Mouse (Mus musculus): ENCODE measurements at regions not wholly inside any gene's neighbourhood (a gene's known extent, or its start where the extent isn't known, plus 50 kb on each side); places are given as distances from the start of the nearest gene placed in this dataset.

DNA sequence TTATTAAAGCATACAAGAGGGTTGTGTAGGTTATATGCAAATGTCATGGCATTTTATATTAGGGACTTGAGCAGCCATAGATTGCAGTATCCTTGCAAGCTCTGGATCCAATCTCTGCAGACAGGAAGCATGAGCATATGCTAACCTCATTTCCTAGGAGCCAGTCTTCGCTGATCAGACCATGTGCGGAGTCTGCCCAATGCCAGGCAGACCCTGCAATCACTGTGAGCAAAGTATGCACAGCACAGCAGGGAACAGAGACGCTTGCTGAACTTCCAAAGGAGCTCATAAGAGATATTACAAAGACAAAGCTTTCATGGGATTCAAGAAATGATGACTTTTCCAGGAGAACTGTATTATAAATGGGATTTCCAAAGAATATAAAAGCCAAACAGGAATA lies 65.2 kb upstream of the Fbxl4 start:
- DNase-seq (ENCODE audit: low spot score in 2 of 2), result no peak

DNA sequence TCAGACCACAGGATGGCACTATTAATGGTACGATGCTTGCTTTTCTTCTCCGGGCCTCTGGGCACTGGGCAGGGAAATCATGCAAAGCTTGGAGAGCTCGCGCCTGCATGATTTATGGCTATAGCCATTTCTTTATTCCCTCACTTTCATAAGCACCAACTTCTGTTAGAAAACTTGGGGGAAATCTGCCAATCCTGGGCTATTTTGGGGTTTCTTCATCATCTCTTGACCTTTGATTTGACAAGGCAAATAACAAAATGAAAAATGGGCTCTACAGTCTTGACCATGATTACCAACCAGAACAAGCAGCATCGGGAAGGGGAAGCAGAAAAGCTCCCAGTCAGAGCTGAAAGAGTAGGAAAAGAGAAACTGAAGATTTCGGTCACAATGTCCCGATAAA lies 57.1 kb upstream of the Fbxl4 start:
- no peak for DNase-seq (ENCODE audit: low spot score in 2 of 2)

GRCm38 (mm10) chr4:22301148-22301942 lies 56.0 kb upstream of the Fbxl4 start:
- DNase-seq (ENCODE audit: low spot score in 2 of 2), result no peak

DNA sequence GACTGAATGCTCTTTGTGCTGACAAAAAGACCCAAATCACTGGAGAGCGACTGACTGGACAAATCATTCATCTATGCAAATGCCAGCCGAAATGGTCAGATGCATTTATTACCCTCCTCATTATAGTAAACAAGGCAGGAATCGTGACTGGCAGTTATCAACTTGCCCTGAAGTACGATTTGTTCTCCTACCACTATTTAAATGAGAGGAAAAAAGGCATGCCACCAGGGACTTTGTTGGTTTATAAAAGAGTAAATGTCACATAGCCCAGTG lies 55.5 kb upstream of the Fbxl4 start:
- no peak for DNase-seq (ENCODE audit: low spot score in 2 of 2)

DNA sequence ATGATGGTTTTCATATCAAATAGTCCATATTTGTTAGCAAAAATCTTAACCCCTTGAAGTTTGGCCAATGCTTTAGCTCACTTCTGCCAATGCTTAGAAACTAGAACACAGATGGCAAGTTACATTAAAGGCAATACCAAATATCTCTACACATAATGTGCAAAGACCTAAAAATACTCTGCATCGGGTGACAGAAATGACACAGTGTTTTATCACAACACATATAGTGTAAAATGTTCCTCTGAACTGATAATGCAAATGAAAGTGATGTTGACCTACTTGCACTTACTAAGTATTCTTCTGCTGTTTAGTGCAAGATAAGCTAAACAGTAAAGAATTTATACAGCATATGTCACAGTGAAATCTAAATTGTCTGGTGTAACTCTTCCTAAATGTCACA lies 55.1 kb upstream of the Fbxl4 start:
- no peak for DNase-seq (ENCODE audit: low spot score in 2 of 2)
